Mouse (Mus musculus) myocyte (in vitro differentiated cells): ENCODE measurements at regions not wholly inside any gene's neighbourhood (a gene's known extent, or its start where the extent isn't known, plus 50 kb on each side); places are given as distances from the start of the nearest gene placed in this dataset.

Experiments
- H3K27me3 ChIP-seq: one replicate; pipeline ENCODE4 v1.6.1; 2011; ENCODE audit not compliant: control insufficient read depth, insufficient read depth, insufficient read length
- H3K36me3 ChIP-seq: one replicate; pipeline ENCODE4 v1.6.1; 2011; ENCODE audit not compliant: control insufficient read depth, insufficient read depth
- H3K4me2 ChIP-seq: one replicate; pipeline ENCODE4 v1.6.1; 2011; ENCODE audit warnings: low read depth, control low read depth
- H3K4me3 ChIP-seq: one replicate; pipeline ENCODE4 v1.5.1; 2011; ENCODE audit warnings: mild to moderate bottlenecking, control low read depth, moderate library complexity
- H3K79me2 ChIP-seq: one replicate; pipeline ENCODE4 v1.6.1; 2011; ENCODE audit not compliant: control insufficient read depth, insufficient read depth
- H3ac ChIP-seq: one replicate; pipeline ENCODE4 v1.6.1; 2011; ENCODE audit not compliant: control insufficient read depth, insufficient read length
- CEBPB ChIP-seq: IDR thresholded peaks from 2 replicates; pipeline ENCODE4 v1.6.1; 2011; ENCODE audit warnings: mild to moderate bottlenecking, moderate library complexity; ENCODE audit not compliant: poor library complexity, insufficient read depth, severe bottlenecking
- E2F4 ChIP-seq: IDR thresholded peaks from one replicate; pipeline ENCODE4 v1.6.1; 2011; ENCODE audit warnings: mild to moderate bottlenecking, control low read depth, moderate library complexity; ENCODE audit not compliant: insufficient read depth
- MAX ChIP-seq: IDR thresholded peaks from one replicate; pipeline ENCODE4 v1.6.1; 2011; ENCODE audit warnings: low read depth, mild to moderate bottlenecking, control low read depth
- MYOD1 ChIP-seq, 3 experiments: IDR thresholded peaks; one replicate each; pipeline ENCODE4 v1.6.1; 2011; ENCODE audit warnings: control low read depth in 2 of 3, low read depth in 2 of 3, mild to moderate bottlenecking in 2 of 3, moderate library complexity in 1 of 3; ENCODE audit not compliant: insufficient read length in 2 of 3, control insufficient read depth in 1 of 3
- MYOG ChIP-seq, 3 experiments: IDR thresholded peaks; one replicate each; pipeline ENCODE4 v1.6.1; 2011; ENCODE audit warnings: control low read depth in 2 of 3, low read depth in 2 of 3, mild to moderate bottlenecking in 2 of 3; ENCODE audit not compliant: insufficient read length in 2 of 3, control insufficient read depth in 1 of 3, insufficient read depth in 1 of 3
- POLR2A ChIP-seq: IDR thresholded peaks from one replicate; pipeline ENCODE4 v1.6.1; 2011; ENCODE audit warnings: low read depth, mild to moderate bottlenecking, control low read depth, moderate library complexity; ENCODE audit not compliant: insufficient read length
- POLR2AphosphoS2 ChIP-seq: IDR thresholded peaks from one replicate; pipeline ENCODE4 v1.6.1; 2011; ENCODE audit warnings: low read depth, control low read depth; ENCODE audit not compliant: insufficient read length
- REST ChIP-seq: IDR thresholded peaks from one replicate; pipeline ENCODE4 v1.6.1; 2011; ENCODE audit warnings: mild to moderate bottlenecking, control low read depth, moderate library complexity; ENCODE audit not compliant: insufficient read depth, insufficient read length
- SRF ChIP-seq: IDR thresholded peaks from one replicate; pipeline ENCODE4 v1.6.1; 2011; ENCODE audit warnings: low read depth; ENCODE audit not compliant: control insufficient read depth, insufficient read length
- TCF12 ChIP-seq: IDR thresholded peaks from one replicate; pipeline ENCODE4 v1.6.1; 2011; ENCODE audit warnings: mild to moderate bottlenecking, control low read depth; ENCODE audit not compliant: poor library complexity, insufficient read depth, severe bottlenecking
- TCF3 ChIP-seq: IDR thresholded peaks from one replicate; pipeline ENCODE4 v1.6.1; 2011; ENCODE audit warnings: low read depth, control low read depth; ENCODE audit not compliant: insufficient read length
- USF1 ChIP-seq: IDR thresholded peaks from one replicate; pipeline ENCODE4 v1.6.1; 2011; ENCODE audit warnings: low read depth, mild to moderate bottlenecking, control low read depth, moderate library complexity

- no peaks in the 10 kb centered on the region for H3K79me2 ChIP-seq
- H3K4me3 ChIP-seq: no peak overlapping the region
- no peak overlapping the region for H3K4me2 ChIP-seq
- no peaks in the 10 kb centered on the region for H3K36me3 ChIP-seq
- H3ac ChIP-seq: no peak overlapping the region
- no peaks in the 10 kb centered on the region for H3K27me3 ChIP-seq
- TF ChIP-seq MAX: no peak
- TF ChIP-seq REST: no peak
- no peak for TF ChIP-seq MYOG (IDR thresholded peaks at IDR 0.05; ENCODE audit: control insufficient read depth in 1 of 3, insufficient read depth in 1 of 3, insufficient read length in 2 of 3, low read depth in 2 of 3)
- TF ChIP-seq POLR2A: no peak
- no peak for TF ChIP-seq MYOD1 (IDR thresholded peaks at IDR 0.05; ENCODE audit: control insufficient read depth in 1 of 3, insufficient read length in 2 of 3, low read depth in 2 of 3)
- no peak for TF ChIP-seq CEBPB
- TF ChIP-seq USF1: no peak
- TF ChIP-seq TCF3: no peak
- TF ChIP-seq POLR2AphosphoS2: no peak
These were observed 305.3 kb upstream of the Impad1 start for GRCm38 (mm10) chr4:5098411-5098810.

- no peaks in the 10 kb centered on the region for H3K36me3 ChIP-seq
- H3K79me2 ChIP-seq: no peaks in the 10 kb centered on the region
- H3K4me2 ChIP-seq: no peak overlapping the region
- no peak for TF ChIP-seq CEBPB
- TF ChIP-seq POLR2A: no peak
- TF ChIP-seq TCF12: no peak
- TF ChIP-seq MYOD1 (IDR thresholded peaks at IDR 0.05; ENCODE audit: control insufficient read depth in 1 of 3, insufficient read length in 2 of 3, low read depth in 2 of 3): no peak
- TF ChIP-seq REST: no peak
- no peak for TF ChIP-seq USF1
- no peak overlapping the region for H3ac ChIP-seq
- no peaks in the 10 kb centered on the region for H3K27me3 ChIP-seq
- no peak overlapping the region for H3K4me3 ChIP-seq
These were observed 285.6 kb upstream of the Impad1 start for GRCm38 (mm10) chr4:5078723-5079122.

GRCm38 (mm10) chr4:5074754-5075153 is 281.6 kb upstream of the Impad1 start:
- no peak overlapping the region for H3ac ChIP-seq
- no peaks in the 10 kb centered on the region for H3K27me3 ChIP-seq
- no peak overlapping the region for H3K4me3 ChIP-seq
- no peak for TF ChIP-seq E2F4
- no peak for TF ChIP-seq REST
- no peak for TF ChIP-seq MYOD1 (IDR thresholded peaks at IDR 0.05; ENCODE audit: control insufficient read depth in 1 of 3, insufficient read length in 2 of 3, low read depth in 2 of 3)
- no peak for TF ChIP-seq CEBPB
- TF ChIP-seq POLR2AphosphoS2: no peak
- TF ChIP-seq MAX: no peak
- TF ChIP-seq POLR2A: no peak
- TF ChIP-seq TCF3: no peak
- H3K79me2 ChIP-seq: no peaks in the 10 kb centered on the region
- no peaks in the 10 kb centered on the region for H3K36me3 ChIP-seq
- H3K4me2 ChIP-seq: no peak overlapping the region

GRCm38 (mm10) chr4:5071243-5071642 is 278.1 kb upstream of the Impad1 start:
- Histone ChIP-seq H3ac (no peak overlapping the region), H3K36me3 (no peaks in the 10 kb centered on the region), H3K4me2 (no peak overlapping the region), H3K27me3 (no peaks in the 10 kb centered on the region), H3K79me2 (no peaks in the 10 kb centered on the region), H3K4me3 (no peak overlapping the region)
- TF ChIP-seq TCF12 (no peak), TCF3 (no peak)

- H3K4me3 ChIP-seq: no peak overlapping the region
- H3K4me2 ChIP-seq: no peak overlapping the region
- no peak overlapping the region for H3ac ChIP-seq
- H3K36me3 ChIP-seq: no peaks in the 10 kb centered on the region
- no peaks in the 10 kb centered on the region for H3K27me3 ChIP-seq
- H3K79me2 ChIP-seq: no peaks in the 10 kb centered on the region
- TF ChIP-seq CEBPB (no peak), TCF3 (no peak), POLR2A (no peak), POLR2AphosphoS2 (no peak), REST (no peak), TCF12 (no peak), E2F4 (no peak), MYOD1 (IDR thresholded peaks at IDR 0.05; ENCODE audit: control insufficient read depth in 1 of 3, insufficient read length in 2 of 3, low read depth in 2 of 3) (no peak), MYOG (IDR thresholded peaks at IDR 0.05; ENCODE audit: control insufficient read depth in 1 of 3, insufficient read depth in 1 of 3, insufficient read length in 2 of 3, low read depth in 2 of 3) (no peak), SRF (no peak), MAX (no peak), USF1 (no peak)
These were observed 266.3 kb upstream of the Impad1 start for GRCm38 (mm10) chr4:5059290-5059955.
